Mouse (Mus musculus) heart, postnatal 4 days (tissue): ENCODE data around the gene Heatr4. TPM values are rescaled to one million over a fixed set of nuclear protein-coding genes. Genes with fewer than 3 reads are reported as not detected.

Experiments
- DNase-seq: peaks from one replicate; pipeline ENCODE4 v3.0.0; 2021
- total RNA-seq, 2 experiments: library from RNA; stranded (reverse); gene quantifications; 2 replicates each; pipeline ENCODE4 v1.2.3; 2021

Gene Heatr4
- total RNA-seq, 2 experiments from 2014 or later: 0.09 TPM; not detected in 1

DNA sequence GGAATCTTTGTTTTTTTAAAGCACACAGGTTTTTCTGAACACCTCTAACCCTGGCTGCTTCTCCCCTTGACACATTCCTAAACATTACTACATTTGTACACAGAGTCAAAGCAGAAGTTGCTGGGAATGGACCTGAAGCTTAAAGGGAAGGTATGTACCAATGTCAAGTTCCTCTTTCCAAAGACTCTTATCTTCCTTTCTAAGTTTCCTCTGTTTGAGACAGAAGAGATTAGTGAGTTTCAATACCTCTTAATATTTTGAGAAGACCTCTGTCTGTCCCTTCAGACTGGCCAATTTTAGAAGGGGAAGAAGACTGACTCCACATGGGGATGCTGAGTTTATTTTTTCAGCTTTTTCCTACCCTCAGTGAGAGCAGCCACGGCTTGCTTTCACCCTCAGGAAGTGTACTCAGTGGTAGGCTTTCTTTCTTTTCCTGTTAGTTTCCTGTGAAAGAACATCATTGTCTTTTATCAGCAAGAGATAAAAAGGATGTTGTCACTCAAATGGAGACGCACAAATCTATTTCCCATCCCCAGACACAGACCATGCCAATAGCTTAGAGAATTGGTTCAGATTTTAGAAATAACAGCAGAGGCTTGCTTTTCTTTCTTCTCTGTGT lies 55.4 kb downstream of the Heatr4 start:
- no peak for DNase-seq

DNA sequence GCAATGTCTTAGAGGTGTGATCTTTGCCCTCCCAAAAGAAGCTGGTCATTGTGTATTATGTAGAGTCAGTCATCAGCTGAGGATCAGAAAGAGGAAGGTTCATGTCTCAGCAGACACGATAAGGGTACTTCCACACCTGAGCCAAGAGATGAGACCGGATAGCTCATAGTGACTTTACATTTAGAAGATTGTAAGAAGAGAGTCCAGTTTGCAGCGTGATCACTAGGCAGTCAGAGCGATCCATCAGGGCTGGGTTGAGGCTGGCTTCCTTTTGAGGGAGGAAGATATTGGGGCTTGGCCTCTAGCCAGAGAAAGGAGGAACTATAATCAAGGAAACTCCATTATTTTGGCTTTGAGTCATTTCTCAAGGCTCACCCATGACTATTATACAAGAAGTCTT lies 56.9 kb downstream of the Heatr4 start:
- DNase-seq: peak; percentile 49

- no peak for DNase-seq
Measured at GRCm38 (mm10) chr12:83926061-83926460, 58.6 kb downstream of the Heatr4 start.

DNA sequence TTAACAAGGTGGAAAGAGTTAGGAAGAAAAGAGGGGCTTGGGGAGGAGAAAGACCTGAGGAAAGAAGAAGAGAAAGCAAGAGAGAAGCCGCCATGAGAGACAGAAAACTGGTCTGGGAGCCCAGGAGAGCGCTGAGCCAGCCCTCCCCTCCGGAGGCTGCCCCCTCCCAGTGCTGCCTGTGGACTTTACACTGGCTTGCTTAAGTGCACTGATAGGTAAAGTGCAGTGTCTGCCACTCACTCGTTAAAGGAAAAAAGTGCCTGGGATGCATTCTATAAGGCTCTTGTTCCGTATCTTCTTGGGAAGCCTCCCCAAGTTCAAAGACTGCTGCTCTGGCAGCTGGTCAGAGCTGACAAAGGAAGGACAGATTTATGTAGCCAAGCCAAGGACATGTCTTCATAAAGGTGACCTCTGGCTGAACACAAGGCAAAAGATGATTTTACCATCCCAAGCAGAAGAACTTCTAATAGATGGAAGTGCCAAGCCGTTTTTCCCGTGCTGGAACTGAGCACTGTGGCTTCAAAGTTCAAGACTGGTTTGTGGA lies 59.4 kb downstream of the Heatr4 start:
- DNase-seq: no peak

DNA sequence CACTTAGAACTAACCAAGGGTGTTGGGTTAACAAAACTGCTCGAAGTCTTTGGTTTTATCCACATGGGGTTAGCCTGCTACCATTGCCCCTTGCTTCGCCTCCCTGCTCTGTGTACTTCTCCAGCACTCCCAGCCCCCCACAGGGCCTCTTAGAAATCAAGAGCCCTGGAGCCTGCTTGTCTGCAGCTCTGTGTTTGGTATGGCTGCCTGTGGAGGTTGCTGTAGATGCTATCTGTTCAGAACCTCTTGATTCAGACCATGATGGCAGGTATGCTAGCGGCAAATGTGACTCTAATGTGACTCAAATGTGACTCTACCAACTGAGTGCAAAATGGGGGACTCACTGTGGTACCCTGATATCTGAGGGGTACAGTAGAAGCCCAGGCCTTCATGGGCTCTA lies 60.3 kb downstream of the Heatr4 start:
- no peak for DNase-seq

- no peak for DNase-seq
Measured at GRCm38 (mm10) chr12:83923486-83923859, 61.2 kb downstream of the Heatr4 start.

- DNase-seq: no peak
Measured at GRCm38 (mm10) chr12:83922724-83923485, 61.7 kb downstream of the Heatr4 start.

DNA sequence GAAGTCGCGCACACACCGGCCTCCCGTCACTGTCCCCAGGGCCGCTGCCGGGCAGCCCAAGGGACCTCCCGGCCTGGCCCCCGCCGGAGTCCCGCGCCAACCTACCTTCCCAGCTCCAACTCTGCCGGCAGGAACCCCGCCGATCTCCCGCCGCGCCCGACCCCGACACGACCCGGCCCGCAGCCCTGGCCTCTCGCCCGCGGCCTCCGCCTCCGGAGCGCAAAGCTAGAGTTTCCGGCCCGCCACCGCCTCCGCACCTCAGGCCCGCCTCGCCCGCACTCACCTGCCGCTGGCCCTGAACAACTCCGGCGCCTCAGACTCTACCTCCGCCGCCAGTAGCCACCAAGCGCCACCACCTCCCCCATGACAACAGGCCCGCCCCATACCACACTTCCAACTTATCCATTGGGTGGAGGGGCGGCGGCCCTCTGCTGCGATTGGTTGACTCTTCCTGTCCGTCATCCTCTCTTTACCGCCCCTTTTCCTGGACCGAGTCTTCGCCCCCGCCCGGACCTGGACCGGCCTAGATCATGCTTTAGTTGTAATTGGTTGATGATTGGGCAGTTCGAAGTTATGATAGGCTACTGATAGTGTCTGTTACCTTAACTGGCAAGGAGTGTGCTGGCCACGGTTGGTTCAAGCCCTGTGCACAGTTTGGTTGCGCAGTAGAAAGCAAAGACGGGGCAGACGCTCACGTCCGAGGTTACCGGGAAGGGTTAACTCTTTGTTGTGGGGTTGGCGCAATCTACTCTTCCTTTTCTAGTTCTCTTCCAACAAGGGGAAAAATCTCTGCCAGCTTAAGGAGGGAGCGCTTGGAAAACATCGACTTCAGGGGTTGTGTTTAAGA lies 62.9 kb downstream of the Heatr4 start, which contains the start of gene Numb:
Gene Numb (minus strand): TSS at position 400 of the 847 bp plus-strand sequence.
- DNase-seq: peak; percentile 98

- DNase-seq: peak; percentile 37
Measured at GRCm38 (mm10) chr12:83920721-83921441, 63.8 kb downstream of the Heatr4 start.

GRCm38 (mm10) chr12:83916884-83917283 lies 67.8 kb downstream of the Heatr4 start:
- DNase-seq: peak; percentile 61

DNA sequence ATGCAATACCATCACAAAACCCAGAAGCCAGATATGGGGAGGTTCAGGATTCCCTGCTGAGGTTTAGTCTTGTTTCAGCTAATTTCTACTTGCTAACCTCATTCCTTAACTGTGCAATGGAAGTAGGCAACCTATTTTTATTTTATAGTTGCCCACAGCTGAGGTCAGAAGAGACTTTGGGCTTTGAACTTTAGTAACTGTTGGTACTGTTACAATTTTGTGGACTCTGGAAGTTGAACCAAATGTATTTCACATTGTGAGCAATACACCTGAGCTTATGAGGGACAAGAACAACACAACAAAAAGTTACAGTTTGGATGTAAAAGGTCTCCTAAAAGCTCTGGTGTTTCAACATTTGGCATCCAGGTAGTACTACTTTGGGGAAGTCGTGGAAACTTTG lies 69.9 kb downstream of the Heatr4 start:
- no peak for DNase-seq

- DNase-seq: no peak
Measured at GRCm38 (mm10) chr12:83914202-83914740, 70.4 kb downstream of the Heatr4 start.

DNA sequence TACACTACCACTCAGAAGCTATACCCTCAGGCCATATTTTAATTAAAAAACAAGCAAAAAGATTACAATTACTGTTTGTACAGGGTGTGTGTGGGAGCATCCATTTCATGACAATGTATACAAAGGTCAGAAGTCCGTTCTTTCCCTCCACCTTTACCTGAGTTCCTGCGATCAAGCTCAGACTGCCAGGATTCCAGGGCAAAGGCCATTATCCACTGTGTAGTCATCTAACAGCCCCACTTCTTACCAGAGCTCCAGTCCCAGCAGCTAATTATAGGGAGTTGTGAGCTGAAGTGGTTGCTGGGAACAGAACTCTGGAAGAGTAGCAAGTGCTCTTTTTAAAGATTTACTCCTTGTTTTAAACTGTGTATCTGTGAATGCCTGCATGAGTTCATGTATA lies 74.2 kb downstream of the Heatr4 start:
- no peak for DNase-seq

Other genes with a start within 250 kb of the Heatr4 start
- gene Papln, start 221.2 kb downstream of the Heatr4 start, total RNA-seq: 10 to 100 TPM; 13.2 to 15.7 TPM
- gene Numb, start 62.9 kb downstream of the Heatr4 start, total RNA-seq: 10 to 100 TPM; 34.5 to 37.1 TPM
- gene Riox1, start 34.2 kb downstream of the Heatr4 start, total RNA-seq: 10 to 100 TPM; 10.6 to 10.8 TPM
- 100 to 1,000 TPM; 204 to 209 TPM for gene Acot2, start 3.0 kb upstream of the Heatr4 start, total RNA-seq
- gene Acot1, start 24.6 kb upstream of the Heatr4 start, total RNA-seq: 100 to 1,000 TPM; 161 to 177 TPM
- gene Acot4, start 53.5 kb upstream of the Heatr4 start, total RNA-seq: 1 to 10 TPM; 1.3 to 1.5 TPM
- gene Gm49366, start 54.1 kb upstream of the Heatr4 start, total RNA-seq: not detected
- gene Acot3, start 67.3 kb upstream of the Heatr4 start, total RNA-seq: 1 to 10 TPM; 2.2 to 2.5 TPM
- under 1 TPM in 1 of 2 experiments, not detected in 1; 0.21 TPM for gene Acot5, start 84.5 kb upstream of the Heatr4 start, total RNA-seq
- gene Acot6, start 115.8 kb upstream of the Heatr4 start, total RNA-seq: 1 to 10 TPM; 2.9 to 3.4 TPM
- gene Dnal1, start 129.5 kb upstream of the Heatr4 start, total RNA-seq: 10 to 100 TPM in 1 of 2 experiments, 1 to 10 TPM in 1; 9.2 to 12.3 TPM
- under 1 TPM; 0.54 to 0.62 TPM for gene Pnma1, start 163.6 kb upstream of the Heatr4 start, total RNA-seq
- gene Elmsan1, start 234.0 kb upstream of the Heatr4 start, total RNA-seq: 10 to 100 TPM; 18.5 to 18.6 TPM